Mouse (Mus musculus) megakaryocyte, embryonic 14.5 days (primary cell): ENCODE measurements around the gene Gid8. TPM values are rescaled to one million over a fixed set of nuclear protein-coding genes. Genes with fewer than 3 reads are reported as not detected.

Experiments
- H3K27me3 ChIP-seq: replicated peaks from 2 replicates; pipeline ENCODE3; 2012; ENCODE audit warnings: inconsistent platforms
- H3K36me3 ChIP-seq: replicated peaks from 2 replicates; pipeline ENCODE3; 2012; ENCODE audit warnings: low read length, inconsistent platforms, mixed read lengths
- H3K4me1 ChIP-seq: 2 replicates; pipeline ENCODE4 v1.6.1; 2012; ENCODE audit warnings: inconsistent platforms
- H3K4me3 ChIP-seq: replicated peaks from 2 replicates; pipeline ENCODE3; 2012; ENCODE audit warnings: moderate library complexity, mild to moderate bottlenecking, inconsistent platforms
- H3K9me3 ChIP-seq: 2 replicates; pipeline ENCODE4 v1.6.1; 2012; ENCODE audit warnings: inconsistent platforms
- FLI1 ChIP-seq: IDR thresholded peaks from 2 replicates; pipeline ENCODE4 v1.6.1; 2012; ENCODE audit warnings: low read length, inconsistent platforms, mixed read lengths
- GATA1 ChIP-seq: IDR thresholded peaks from 3 replicates; pipeline ENCODE4 v1.6.1; 2012; ENCODE audit warnings: mixed read lengths, low read length, inconsistent platforms, borderline replicate concordance
- polyA plus RNA-seq: library from polyadenylated mRNA; stranded (reverse); fragments of >175 nt; gene quantifications from 2 replicates; pipeline ENCODE4 v1.2.3, GENCODE M21; 2012; ENCODE audit warnings: low replicate concordance; ENCODE audit not compliant: insufficient read depth

The Gid8 gene
- polyA plus RNA-seq, 1 experiment: 10.8 TPM

DNA sequence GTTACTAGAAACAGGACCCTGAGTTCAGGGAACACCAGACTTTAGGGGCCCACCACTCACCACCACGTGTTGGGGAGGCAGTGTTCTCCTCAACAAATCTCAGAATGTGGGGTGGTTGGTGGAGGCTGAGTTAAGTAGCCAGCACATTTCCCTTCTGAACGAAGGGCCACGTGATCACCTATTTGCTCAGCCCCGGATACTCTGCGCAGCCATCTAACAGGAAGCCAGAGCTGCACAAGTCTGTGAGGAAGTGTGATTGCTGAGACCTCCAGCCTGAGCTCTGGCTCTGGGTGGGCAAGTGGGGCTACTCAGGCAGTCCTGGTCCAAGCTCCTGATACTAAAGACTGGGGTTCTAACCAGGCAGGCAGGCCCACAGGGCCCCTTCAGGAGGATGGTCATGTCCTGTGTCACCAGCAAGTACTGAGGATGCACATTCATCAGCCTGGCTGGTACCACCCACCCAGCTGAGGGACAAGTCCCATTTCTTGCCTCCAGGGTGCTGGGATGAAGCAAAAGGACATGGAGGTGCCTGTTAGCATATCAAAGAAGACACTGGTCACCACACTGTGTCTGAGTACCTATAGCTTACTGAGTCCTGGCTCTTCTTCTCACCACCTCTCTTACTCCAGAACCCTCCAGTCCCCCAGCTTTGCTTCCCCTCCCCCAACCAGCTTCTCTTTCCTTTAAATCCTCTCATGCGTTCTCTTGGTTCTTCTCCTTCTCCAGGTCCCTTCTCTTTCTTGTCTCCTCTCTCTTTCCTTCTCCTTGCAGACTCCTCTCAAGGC, 16.9 kb downstream of the Gid8 start:
- peaks cover 29% of the 10 kb centered on the region for H3K36me3 ChIP-seq
- TF ChIP-seq GATA1: no peak
- TF ChIP-seq FLI1: no peak
- H3K27me3 ChIP-seq: peaks cover 2% of the 10 kb centered on the region
- H3K9me3 ChIP-seq: no peaks in the 10 kb centered on the region
- H3K4me3 ChIP-seq: peak overlapping the region; percentile 91
- H3K4me1 ChIP-seq: peaks cover 54% of the 10 kb centered on the region

DNA sequence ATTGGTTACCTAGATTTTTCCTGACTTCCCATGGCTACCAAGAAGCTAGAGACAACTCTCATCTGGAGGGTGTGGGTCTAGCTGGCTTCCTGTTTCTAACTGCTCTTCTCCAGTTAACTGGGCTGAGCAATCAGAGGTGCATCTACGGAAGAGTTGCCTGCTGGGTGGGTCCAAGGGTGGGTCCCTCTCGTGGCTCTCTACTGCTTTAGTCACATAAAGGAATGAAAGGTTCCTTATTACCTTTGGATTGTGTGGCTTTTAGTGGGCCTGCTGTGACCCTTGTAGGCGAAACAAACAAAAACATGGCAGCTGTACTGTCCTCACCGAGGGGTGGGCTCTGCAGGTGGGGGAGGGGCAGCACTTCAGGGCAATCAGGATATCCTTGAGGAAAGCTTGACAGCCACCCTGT, 17.7 kb downstream of the Gid8 start:
- H3K36me3 ChIP-seq: peaks cover 29% of the 10 kb centered on the region
- no peaks in the 10 kb centered on the region for H3K9me3 ChIP-seq
- no peak for TF ChIP-seq FLI1
- no peak for TF ChIP-seq GATA1
- H3K4me1 ChIP-seq: peaks cover 60% of the 10 kb centered on the region
- peaks cover 2% of the 10 kb centered on the region for H3K27me3 ChIP-seq
- no peak overlapping the region for H3K4me3 ChIP-seq

DNA sequence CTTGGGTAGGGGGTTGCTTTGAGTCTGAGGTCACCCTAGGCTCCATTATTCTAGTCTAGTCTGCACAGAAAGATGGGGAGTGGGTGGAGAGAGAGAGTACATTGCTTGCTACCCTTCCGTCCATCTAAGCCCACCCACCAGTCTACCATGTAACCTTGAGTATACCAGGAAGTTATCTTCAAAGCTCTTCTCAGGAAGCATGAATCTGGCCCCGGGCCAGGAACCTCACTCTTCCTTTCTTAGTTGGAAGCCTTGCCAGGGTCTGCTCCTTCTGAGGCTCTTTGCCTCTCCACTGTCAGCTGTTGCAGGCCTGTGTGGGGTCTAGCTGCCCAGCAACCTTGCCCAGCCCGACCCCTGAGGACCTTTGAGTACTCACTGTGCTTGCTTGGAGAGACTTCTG, 21.1 kb downstream of the Gid8 start:
- Histone ChIP-seq H3K4me3 (no peak overlapping the region), H3K27me3 (peaks cover 2% of the 10 kb centered on the region), H3K36me3 (peaks cover 21% of the 10 kb centered on the region), H3K9me3 (no peaks in the 10 kb centered on the region), H3K4me1 (peaks cover 38% of the 10 kb centered on the region)
- no peak for TF ChIP-seq GATA1

- H3K27me3 ChIP-seq: peaks cover 2% of the 10 kb centered on the region
- peaks cover 26% of the 10 kb centered on the region for H3K36me3 ChIP-seq
- TF ChIP-seq FLI1: no peak
- H3K4me1 ChIP-seq: peaks cover 28% of the 10 kb centered on the region
- H3K9me3 ChIP-seq: no peaks in the 10 kb centered on the region
- no peak overlapping the region for H3K4me3 ChIP-seq
Observed at GRCm38 (mm10) chr2:180731984-180732383, 22.1 kb downstream of the Gid8 start.

DNA sequence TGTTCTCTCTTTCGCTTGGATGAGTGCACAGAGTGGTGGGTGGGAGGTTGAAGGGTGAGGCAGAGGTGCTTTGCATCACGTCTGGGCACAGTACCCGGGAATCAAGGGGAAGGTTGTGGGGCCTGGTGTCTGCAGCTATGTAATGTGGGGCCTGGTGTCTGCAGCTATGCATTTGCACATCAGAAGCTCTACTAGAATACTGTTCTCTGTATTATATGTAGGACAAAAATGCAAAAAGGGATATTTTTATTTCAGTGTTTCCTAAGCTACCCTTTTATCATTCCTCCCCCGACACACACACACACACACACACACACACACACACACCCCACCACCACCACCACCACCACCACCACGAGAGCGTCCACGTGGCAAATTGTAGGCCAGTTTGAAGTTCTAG, 25.3 kb downstream of the Gid8 start:
- Histone ChIP-seq H3K27me3 (no peaks in the 10 kb centered on the region), H3K9me3 (no peaks in the 10 kb centered on the region), H3K36me3 (peaks cover 26% of the 10 kb centered on the region), H3K4me3 (no peak overlapping the region), H3K4me1 (peaks cover 21% of the 10 kb centered on the region)
- TF ChIP-seq GATA1 (no peak), FLI1 (no peak)

- no peaks in the 10 kb centered on the region for H3K9me3 ChIP-seq
- H3K36me3 ChIP-seq: peaks cover 13% of the 10 kb centered on the region
- TF ChIP-seq GATA1 (no peak), FLI1 (no peak)
- no peak overlapping the region for H3K4me3 ChIP-seq
- H3K27me3 ChIP-seq: peaks cover 3% of the 10 kb centered on the region
- peaks cover 18% of the 10 kb centered on the region for H3K4me1 ChIP-seq
Observed at GRCm38 (mm10) chr2:180737984-180738383, 28.1 kb downstream of the Gid8 start.

DNA sequence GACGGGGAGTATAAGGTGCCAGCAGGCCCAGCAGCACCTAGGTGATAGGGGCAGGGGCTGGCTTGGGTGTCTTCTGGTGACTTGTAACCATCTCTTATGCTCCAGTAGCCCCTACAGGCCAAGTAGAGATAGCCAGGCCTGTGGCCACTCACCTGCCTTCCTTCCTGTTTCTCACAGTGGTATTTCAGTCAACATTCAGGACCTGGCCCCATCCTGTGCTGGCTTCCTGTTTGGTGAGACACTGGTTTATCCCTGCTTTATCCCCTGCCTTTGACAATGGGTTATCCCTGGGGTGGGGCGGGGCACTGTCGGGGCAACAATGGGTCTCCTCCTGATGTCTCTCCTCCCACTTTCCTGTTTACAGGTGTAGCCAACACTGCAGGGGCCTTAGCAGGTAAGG, 30.4 kb downstream of the Gid8 start:
- Histone ChIP-seq H3K36me3 (peaks cover 5% of the 10 kb centered on the region), H3K4me1 (peaks cover 18% of the 10 kb centered on the region), H3K27me3 (peaks cover 3% of the 10 kb centered on the region), H3K4me3 (no peak overlapping the region), H3K9me3 (no peaks in the 10 kb centered on the region)
- no peak for TF ChIP-seq GATA1
- no peak for TF ChIP-seq FLI1

- TF ChIP-seq GATA1: no peak
- no peak for TF ChIP-seq FLI1
- Histone ChIP-seq H3K9me3 (no peaks in the 10 kb centered on the region), H3K4me1 (peaks cover 18% of the 10 kb centered on the region), H3K27me3 (peaks cover 9% of the 10 kb centered on the region), H3K4me3 (no peak overlapping the region), H3K36me3 (peaks cover 4% of the 10 kb centered on the region)
Observed at GRCm38 (mm10) chr2:180741421-180741820, 31.5 kb downstream of the Gid8 start.

GRCm38 (mm10) chr2:180742820-180743219, 32.9 kb downstream of the Gid8 start:
- TF ChIP-seq GATA1 (no peak), FLI1 (no peak)
- H3K4me1 ChIP-seq: peaks cover 18% of the 10 kb centered on the region

DNA sequence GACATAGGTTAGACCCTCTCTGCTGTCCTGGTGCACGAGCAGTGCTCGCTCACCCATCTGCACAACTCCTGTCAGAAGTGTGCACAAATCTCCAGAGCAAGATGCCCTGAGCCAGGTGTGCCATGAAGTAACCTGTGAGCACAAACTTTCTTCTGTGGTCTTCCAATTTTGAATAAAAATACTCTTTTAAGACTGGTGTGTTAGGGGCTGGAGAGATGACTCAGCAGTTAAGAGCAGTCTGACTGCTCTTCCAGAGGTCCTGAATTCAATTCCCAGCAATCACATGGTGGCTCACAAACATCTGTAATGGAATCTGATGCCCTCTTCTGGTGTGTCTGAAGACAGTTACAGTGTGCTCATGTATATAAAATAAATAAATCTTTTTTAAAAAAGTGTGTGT, 33.4 kb downstream of the Gid8 start:
- H3K36me3 ChIP-seq: no peaks in the 10 kb centered on the region
- no peak overlapping the region for H3K4me3 ChIP-seq
- peaks cover 18% of the 10 kb centered on the region for H3K4me1 ChIP-seq
- no peaks in the 10 kb centered on the region for H3K9me3 ChIP-seq
- peaks cover 16% of the 10 kb centered on the region for H3K27me3 ChIP-seq
- TF ChIP-seq FLI1: no peak
- TF ChIP-seq GATA1: no peak

More at GRCm38 (mm10) chr2:180742820-180743219, 32.9 kb downstream of the Gid8 start:
- H3K4me3 ChIP-seq: no peak overlapping the region
- H3K36me3 ChIP-seq: no peaks in the 10 kb centered on the region
- no peaks in the 10 kb centered on the region for H3K9me3 ChIP-seq
- H3K27me3 ChIP-seq: peaks cover 16% of the 10 kb centered on the region
